Mouse (Mus musculus): Measurements from ENCODE around the gene Ccz1. TPM values are rescaled to one million over a fixed set of nuclear protein-coding genes. Genes with fewer than 3 reads are reported as not detected.
"Not testable (repeated sequence)": the region's sequence is repeated elsewhere in the genome, so short reads cannot be mapped to it uniquely, and the experiment has no call there.

Gene Ccz1
- 10 to 100 TPM; 33.8 to 33.9 TPM for total RNA-seq (2021)
- long read RNA-seq, transcript Ccz1-201 (15 exons, 1,769 nt): major isoform, 23 of 27 reads
- long read RNA-seq, partial matches to known transcripts: 2 of 27 reads
- long read RNA-seq, other reads (novel, unspliced or antisense): 2 of 27 reads

DNA sequence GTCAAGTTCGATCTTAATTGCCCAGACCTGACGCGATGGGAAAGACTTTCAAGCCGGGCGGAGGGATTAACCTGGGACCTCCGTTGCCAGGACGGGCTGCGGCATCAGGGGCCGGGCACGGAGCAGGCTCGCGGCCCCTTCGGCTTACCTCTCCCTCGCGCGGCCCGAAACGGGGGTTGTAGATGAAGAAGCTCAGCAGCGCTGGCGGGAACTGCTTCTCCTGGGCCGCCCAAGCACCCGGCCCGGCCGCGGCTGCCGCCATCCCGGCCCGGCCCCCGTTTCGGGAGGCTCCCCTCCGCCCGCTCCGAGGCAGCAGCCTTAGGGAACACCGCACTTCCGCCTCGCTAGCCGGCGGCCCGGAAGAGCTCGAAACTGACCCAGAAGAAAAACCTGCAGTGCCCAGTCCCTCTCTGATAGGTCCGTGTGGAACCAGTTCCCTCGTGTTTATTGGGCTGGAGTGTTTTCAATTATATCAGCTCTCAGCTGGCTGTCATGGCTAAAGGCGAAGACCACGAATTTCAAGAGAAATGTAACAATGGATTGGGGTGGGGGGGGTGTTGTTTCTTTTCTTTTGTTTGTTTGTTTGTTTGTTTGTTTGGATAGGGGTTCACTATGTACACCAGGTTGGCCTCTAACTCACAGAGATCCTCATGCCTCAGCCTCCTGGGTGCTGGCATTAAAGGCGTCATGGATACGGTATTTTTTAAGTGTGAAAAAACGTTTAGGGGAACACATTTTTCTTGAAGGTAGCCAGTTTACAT, at the start of gene Ccz1:
Gene Ccz1, minus strand, starts transcription at position 327 of the 761 bp plus-strand sequence.
- peak; percentile 70 to 82 for DNase-seq (ENCODE audit: low spot score in 2 of 2)

DNA sequence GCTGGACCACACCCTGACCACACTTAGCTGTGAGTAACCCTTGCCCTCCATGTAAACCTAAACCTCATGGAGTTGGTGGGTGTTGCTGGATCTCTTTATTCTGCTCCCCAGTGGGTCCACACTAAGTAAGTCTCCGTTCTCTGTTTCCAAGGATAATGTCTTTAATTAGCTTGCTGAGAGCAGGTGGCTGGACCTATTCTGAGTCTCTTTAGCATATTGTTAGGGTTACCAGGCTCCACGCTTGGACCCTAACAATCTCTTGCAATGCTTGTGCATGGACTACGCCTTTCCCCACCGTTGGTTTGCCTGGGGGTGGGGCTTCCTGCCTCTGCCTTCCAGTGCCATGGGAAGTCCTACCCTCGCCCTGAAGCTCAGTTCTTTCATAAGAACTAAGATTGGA, 49.4 kb upstream of the Ccz1 start:
- DNase-seq (ENCODE audit: low spot score in 2 of 2): no peak

DNA sequence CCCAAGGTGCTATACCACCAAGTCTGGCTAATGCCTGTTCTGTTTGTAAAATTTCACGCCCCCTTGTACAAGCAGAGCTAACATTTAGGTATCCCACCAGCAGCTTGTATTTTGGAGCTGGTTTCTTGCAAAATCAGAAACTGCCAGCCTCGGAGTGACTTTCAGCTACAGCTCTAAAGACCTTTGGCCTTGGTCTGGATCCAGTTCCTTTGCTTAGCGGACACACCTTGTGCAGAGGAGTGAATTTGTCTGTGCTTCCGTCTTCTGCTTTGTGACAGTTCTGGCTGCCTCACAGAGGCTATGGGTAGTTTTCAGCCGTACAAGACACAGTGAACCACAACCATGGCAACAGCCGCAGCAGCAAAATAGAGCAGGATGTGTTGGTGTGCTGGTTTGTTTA, 39.7 kb upstream of the Ccz1 start:
- DNase-seq (ENCODE audit: low spot score in 2 of 2): no peak

DNA sequence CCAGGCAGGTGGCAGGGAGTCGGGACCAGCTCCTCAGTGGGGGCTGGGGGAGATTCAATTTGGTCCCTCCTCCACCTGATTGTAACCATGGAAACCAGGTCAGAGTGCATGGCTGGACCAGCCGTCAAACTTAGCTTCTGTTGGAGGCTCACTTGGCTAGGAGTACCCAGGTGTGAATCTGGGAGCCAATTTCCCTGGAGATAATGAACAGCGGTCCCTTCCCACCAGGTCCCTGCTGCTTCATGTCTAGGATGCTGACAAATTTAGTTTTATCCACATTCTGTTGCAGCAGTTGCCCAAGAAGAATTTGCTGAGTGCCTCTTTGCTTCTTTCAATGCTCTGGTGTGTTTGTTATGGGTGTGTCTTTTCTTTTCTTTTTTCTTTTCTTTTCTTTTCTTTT, 38.8 kb upstream of the Ccz1 start:
- DNase-seq (ENCODE audit: low spot score in 2 of 2): no peak

DNA sequence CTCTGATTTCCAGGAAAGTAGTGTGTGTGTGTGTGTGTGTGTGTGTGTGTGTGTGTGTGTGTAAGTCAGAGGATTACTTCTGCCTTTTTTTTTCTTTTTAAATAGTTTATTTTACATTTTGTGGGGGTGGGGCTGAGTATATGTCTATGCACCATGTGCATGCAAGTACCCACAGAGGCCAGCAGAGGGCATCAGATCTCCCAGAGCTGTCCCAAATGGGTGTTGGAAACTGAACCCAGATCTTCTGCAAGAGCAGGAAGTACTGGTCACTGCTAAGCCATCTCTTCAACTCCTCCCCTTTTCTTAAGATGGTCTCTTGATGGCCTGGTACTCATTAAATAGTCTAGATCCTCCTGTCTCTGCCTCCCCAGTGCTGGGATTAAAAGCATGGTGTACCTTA, 36.6 kb upstream of the Ccz1 start:
- no peak for DNase-seq (ENCODE audit: low spot score in 2 of 2)

DNA sequence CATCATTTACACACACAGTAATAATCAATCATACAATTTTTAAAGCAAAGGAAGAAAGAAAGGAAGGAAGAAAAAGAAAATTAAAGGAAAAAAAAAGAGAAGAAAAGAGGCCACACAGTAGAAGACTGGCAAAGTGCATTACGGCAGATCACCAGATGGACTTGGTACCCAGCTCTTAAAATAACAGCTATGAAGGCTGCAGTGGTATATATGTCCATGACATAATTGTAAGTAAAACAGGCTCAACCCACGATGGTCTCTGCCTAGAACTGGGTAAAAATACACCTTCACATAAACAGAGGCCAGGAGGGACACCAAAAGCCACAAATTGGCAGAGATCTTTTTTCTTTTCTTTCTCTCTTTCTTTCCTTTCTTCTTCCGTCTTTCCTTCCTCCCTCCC, 35.2 kb upstream of the Ccz1 start:
- no peak for DNase-seq (ENCODE audit: low spot score in 2 of 2)

DNA sequence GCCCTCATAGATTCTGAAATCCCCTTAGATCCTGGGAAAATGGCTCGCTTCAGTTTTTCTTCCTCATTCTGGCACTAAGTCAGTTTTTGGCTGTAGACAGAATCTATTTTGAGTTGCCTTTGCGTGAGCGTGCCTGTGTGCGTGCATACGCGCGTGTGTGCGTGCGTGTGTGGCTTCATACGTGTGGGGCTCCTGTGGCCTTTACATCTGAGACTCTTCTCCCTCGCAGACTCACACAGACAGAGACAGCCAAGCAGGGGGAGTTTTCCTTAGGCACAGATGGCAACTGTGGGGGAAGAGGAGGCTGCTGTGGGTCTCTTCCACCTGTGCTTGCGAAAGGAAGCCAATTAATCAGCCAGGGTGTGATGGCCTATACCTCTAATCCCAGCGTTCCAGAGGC, 32.6 kb upstream of the Ccz1 start:
- DNase-seq (ENCODE audit: low spot score in 2 of 2): peak; percentile 36 to 50

DNA sequence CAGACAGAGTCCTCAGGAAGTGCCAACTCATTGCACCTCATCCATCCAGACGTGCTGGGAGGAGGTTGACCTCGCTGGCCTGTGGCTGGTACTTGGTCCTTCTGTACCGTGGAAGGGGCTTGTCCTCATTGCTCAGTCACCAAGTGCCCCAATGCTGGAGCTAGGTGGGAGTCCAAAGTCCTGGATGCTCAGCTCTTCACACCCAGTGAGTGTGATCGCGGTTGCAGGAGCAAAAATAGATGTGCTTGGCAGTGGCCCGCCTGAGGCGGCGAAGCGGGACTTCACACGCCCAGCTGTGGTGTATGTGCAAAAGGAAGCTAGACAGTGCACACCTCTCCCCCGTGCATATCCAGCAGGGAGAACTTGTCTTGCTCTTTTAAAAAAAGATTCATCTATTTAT, 28.5 kb upstream of the Ccz1 start:
- DNase-seq (ENCODE audit: low spot score in 2 of 2): no peak

DNA sequence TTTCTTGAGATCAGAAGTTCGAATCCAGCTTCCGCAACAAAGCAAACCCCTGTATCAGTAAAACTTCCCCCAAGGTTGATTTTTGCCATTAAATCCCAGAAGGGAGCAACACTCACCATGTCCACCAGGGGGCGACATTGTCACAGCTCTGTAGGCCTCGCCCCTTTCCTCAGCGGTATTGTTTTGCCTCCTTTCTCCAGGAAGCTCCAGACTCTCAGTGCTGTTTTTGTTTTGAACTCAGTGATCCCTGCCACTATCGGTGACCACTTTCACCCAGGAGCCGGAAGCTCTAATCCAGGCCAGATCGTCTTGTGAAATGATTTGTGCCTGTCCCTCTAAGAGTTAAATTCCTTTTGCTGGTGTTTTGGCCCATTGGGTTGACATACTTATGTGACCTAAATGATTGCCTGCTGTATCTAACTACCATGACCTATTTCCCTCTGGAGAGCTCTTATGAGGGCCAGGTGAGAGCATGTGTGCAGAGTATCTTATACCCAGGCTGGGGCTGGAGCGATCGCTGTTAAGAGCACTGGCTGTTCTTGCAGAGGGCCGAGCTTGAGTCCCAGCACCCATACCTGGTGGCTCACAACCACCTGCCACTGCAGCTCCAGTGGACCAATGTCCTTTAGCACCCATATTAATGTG, 26.2 kb upstream of the Ccz1 start:
- DNase-seq (ENCODE audit: low spot score in 2 of 2): peak; percentile 58 to 81

DNA sequence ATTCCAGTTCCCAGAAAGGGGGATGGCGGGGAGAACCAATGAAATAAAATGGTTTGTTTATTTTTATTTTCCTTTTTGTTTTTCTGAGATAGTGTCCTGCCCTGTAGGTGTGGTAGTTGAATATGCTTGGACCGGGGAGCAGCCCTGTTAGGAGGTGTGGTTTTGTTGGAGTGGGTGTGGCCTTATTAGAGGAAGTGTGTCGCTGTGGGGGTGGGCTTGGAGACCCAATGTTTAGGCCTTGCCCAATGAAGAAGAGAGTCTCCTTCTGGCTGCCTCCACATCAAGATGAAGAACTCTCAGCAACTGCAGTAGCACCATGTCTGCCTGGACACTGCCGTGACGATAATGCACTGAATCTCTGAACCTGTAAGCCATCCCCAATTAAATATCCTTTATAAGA, 25.2 kb upstream of the Ccz1 start:
- DNase-seq (ENCODE audit: low spot score in 2 of 2): no peak

DNA sequence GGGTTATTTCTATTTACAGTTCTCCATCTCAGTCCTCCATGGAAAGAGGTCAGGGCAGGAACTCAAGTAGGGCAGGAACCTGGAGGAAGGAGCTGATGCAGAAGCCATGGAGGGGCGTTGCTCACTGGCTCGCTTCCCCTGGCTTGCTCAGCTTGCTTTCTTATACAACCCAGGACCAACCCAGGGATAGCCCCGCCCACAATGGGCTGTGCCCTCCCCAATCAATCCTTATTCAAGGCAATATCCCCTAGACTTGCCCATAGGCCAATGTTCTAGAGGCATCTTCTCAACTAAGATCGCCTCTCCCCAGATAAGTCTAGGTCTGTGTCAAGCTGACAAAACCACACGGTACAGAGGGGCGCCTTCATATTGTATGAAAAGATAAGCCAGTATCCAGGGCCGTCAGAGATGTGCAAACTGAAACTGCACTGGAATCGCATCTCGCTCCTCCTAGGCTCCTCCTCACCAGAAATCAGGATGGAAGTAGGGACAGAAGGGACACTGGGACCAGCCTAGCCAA, 24.5 kb upstream of the Ccz1 start:
- no peak for DNase-seq (ENCODE audit: low spot score in 2 of 2)

DNA sequence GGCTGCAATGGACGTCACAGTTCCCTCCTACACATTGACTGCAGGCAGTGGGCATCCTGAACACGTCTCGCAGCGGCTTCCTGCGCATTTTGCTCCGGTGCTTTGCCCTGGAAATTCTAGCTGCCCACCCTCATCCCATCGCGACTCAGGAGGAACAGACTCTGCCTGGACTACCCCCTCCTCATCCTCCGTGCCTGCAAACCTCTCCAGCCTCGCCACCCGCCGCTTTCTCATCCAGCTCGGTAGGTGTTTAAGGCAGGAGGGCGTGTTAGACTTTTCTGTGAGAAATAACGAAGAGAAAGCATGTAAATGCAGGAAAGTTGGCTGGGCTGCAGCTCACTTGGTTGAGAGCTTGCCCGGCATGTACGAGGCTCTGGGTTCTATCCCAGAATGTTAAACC, 22.3 kb upstream of the Ccz1 start:
- no peak for DNase-seq (ENCODE audit: low spot score in 2 of 2)

DNA sequence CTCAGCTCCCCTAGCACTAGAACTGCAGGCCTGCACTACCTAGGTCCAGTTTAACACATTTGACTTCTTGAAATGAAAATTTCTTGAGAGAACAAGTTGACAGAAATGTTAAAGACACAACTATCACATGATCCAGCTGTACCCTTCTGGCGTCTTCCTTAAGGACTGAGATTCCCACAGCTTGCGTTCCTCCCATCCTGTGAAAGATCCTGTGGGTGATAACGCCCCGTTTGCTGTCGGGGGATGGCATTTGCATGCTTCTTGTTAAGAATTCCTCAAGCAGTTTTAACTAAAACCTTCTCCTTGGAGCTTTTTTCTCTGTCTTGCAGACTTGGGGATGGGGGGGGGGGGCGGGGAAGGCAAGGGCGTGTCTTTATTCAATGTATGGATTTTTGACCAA, 19.9 kb upstream of the Ccz1 start:
- peak; percentile 28 to 45 for DNase-seq (ENCODE audit: low spot score in 2 of 2)

DNA sequence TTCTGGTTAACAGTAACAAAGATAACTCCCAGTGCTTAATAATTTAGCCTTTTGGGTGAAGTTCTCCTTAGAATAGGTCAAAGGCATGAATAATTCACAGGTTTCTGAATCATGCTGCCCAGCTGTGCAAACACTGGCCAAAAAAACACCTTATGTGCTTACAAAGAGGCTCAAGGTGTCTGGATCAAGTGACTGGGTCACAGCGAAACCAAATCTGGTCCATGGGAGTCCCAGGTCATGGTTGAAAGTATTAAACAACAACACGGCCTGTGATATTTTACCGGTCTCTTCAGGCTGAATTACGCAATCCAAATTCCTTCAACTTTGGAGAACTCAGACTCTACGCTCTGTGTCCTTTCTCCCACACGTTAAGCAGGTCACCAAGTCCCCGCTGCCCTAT, 17.8 kb upstream of the Ccz1 start:
- DNase-seq (ENCODE audit: low spot score in 2 of 2): no peak

DNA sequence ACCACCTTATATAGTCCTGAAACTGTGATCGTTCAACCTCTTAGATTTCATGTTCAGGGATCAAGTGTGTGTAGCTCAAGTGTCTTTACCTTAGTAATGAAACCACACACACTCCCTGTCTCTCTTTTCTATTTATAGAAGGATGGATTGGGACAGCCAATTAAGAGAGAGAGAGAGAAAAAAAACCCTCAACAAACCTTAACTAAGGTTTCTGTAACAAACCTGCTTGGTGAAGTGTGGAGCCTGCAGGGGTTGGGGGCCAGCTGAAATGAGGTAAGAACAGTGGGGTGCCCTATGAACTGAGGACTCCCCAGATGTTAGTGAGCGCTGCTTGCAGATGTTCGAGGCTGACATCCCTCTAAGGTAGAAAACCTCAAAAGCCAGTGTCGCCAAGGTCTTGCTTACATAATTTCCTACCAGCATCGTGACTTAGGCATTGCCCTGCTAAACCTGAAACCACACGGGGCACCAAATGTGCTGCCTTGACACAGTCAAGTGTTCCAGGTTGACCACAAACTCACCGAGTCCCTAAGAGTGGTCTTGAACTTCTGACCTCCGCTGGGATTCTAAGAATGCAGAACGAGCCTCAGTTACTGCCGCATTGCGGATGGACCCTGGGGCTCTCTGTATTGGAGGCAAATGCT, 12.1 kb upstream of the Ccz1 start, which contains the start of gene Ocm:
Gene Ocm, minus strand, starts transcription at position 51 of the 644 bp plus-strand sequence.
- DNase-seq (ENCODE audit: low spot score in 2 of 2): no peak

DNA sequence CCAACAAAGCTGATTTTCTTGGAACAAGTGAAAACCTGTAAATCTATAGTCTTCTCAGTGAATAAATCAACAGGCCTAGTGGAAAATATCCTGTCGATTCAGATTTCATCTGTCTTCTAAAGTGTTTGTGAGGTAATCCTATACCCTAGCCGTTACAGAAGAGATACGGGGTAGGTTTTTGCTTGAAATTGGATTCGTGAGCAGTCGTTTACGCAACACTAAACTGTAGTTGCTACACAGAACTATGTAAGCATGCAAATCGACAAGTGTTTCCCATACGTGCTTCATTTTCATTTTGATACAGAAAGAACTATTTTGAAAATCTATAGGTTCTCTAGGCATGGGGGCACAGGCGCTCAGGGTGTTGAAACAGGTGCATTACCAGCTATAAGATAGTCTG, 1.2 kb upstream of the Ccz1 start:
- no peak for DNase-seq (ENCODE audit: low spot score in 2 of 2)

DNA sequence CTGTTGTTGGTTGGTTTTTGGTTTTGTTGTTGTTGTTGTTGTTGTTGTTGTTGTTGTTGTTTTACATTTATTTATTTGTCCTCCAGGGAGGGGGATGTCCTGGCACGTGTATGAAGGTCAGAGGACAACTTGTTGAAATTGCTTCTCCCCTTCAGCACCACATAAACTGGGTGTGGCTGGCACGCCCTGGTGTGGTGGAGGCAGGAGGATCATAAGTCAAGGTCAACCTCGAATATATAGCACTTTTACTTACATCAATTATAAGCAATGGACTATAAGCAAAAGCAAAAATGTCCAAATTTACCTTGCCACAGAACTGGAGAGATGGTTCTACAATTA, 604 bp upstream of the Ccz1 start:
- DNase-seq (ENCODE audit: low spot score in 2 of 2): no peak

DNA sequence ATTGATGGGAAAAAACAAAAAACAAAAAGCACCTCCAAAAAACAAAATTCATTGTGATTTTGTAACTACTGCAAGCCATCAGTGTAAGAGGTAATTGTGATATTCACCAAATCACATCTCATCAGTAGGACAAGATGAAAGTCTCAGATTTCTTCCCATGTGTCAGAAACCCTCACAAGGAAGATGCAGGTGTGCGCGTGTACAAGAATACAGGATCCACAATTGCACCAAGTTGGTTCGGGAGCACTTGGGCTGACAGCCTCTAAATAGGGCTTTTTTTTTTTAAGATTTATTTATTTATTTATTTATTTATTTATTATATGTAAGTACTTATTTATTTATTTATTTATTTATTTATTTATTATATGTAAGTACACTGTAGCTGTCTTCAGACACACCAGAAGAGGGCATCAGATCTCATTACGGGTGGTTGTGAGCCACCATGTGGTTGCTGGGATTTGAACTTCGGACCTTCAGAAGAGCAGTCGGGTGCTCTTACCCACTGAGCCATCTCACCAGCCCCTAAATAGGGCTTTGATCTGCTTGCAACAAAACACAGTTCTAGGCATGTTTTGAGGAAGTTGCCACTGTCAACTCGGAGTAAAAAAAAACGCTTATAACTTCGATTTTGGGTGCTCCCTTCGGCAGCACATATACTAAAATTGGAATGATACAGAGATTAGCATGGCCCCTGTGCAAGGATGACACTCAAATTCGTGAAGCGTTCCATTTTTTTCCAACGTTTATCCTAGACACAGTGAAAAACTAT, 1.1 kb downstream of the Ccz1 start:
- not testable (repeated sequence) for DNase-seq (ENCODE audit: low spot score in 2 of 2)

DNA sequence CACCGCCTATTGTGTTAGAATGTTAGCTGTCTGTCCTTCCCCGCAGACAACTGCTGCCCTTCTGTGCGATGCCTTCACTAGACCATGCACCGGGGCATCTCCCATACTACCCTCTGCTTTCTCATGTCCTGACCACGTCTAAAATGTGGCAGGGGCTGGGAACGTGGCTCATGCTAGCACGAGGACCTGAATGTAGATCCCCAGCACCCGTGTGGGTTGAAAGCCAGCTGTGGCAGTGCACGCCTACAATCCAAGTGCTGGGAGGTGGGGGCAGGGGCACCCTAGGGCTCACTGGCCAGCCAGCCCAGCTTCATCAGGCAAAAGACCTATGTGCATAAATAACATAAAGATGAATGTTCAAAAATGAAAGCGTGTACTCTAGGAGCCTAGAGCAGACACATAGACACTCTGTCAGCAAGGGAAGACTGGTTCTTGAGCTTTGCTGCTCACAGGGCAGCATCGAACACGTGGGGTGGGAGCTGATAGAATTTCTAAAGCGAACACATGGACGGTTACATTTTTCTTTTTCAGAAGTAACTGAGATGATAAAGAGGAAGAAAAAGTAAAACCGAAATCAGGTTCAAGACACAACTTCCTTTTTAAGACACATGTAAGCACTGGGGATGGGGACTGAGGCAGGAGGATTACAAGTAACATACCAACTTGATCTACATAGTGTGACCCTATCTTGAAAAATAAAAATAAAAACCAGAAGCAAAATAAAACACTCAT, 12.1 kb downstream of the Ccz1 start:
- DNase-seq (ENCODE audit: low spot score in 2 of 2): no peak

DNA sequence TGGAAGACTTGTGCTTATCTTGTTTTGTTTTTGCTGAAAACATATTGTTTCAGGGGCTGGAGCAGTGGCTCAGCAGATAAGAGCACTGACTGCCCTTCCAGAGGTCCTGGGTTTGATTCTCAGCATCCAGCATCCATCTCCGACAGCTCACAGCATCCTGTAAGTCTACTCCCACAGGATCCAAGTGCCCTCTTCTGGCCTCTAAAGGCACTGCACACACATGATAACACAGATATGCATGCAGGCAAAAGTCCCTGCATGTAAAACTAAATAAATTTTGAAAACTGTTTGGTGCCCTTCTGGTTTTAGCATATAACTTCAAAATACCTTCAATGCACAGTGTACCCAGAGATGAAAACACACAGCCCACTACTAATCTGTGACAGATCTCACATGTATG, 15.3 kb downstream of the Ccz1 start:
- DNase-seq (ENCODE audit: low spot score in 2 of 2): no peak

All from layer of hippocampus, adult 18-20 months (tissue).